Mouse (Mus musculus) MEL (cell line): ENCODE results near the gene Klk15. TPM values are rescaled to one million over a fixed set of nuclear protein-coding genes. Genes with fewer than 3 reads are reported as not detected.

Source experiments
- DNase-seq: peaks from one replicate; pipeline ENCODE4 v3.0.0; 2011; ENCODE audit warnings: low read depth, low spot score
- H3K27ac ChIP-seq: 2 replicates; pipeline ENCODE4 v1.5.1; 2012; ENCODE audit warnings: low read depth, mild to moderate bottlenecking, control low read depth, low read length, moderate library complexity; ENCODE audit not compliant: control insufficient read depth
- H3K27me3 ChIP-seq, 2 experiments: fragments of 150-350 bp in 1 of 2; sonication (generic) in 1 of 2; 2 replicates each; pipeline ENCODE4 v1.6.1; 2012; ENCODE audit warnings: low read length in 2 of 2, mild to moderate bottlenecking in 2 of 2, improper control_type of control experiment in 1 of 2, moderate library complexity in 1 of 2; ENCODE audit not compliant: insufficient read depth in 2 of 2, control insufficient read depth in 1 of 2
- H3K36me3 ChIP-seq, 2 experiments: 2 replicates each; pipeline ENCODE4 v1.6.1; 2012 to 2014; ENCODE audit warnings: low read length in 2 of 2, improper control_type of control experiment in 1 of 2, inconsistent platforms in 1 of 2, mild to moderate bottlenecking in 1 of 2; ENCODE audit not compliant: insufficient read depth in 2 of 2, control insufficient read depth in 1 of 2
- H3K4me1 ChIP-seq, 2 experiments: fragments of 150-350 bp in 1 of 2; sonication (generic) in 1 of 2; 2 replicates each; pipeline ENCODE4 v1.6.1; 2012; ENCODE audit warnings: low read length in 2 of 2, improper control_type of control experiment in 1 of 2, mild to moderate bottlenecking in 1 of 2; ENCODE audit not compliant: insufficient read depth in 2 of 2, control insufficient read depth in 1 of 2
- H3K4me3 ChIP-seq, 2 experiments: fragments of 150-350 bp in 1 of 2; sonication (generic) in 1 of 2; 2 replicates each; pipeline ENCODE4 v1.5.1; 2012; ENCODE audit warnings: low read depth in 2 of 2, low read length in 2 of 2, mild to moderate bottlenecking in 2 of 2, moderate library complexity in 2 of 2, control low read depth in 1 of 2, improper control_type of control experiment in 1 of 2; ENCODE audit not compliant: control insufficient read depth in 1 of 2, insufficient read depth in 1 of 2
- H3K79me2 ChIP-seq: 2 replicates; pipeline ENCODE4 v1.6.1; 2012; ENCODE audit warnings: mild to moderate bottlenecking, low read length, moderate library complexity; ENCODE audit not compliant: control insufficient read depth, poor library complexity, insufficient read depth
- H3K9ac ChIP-seq: 2 replicates; pipeline ENCODE4 v1.6.1; 2012; ENCODE audit warnings: low read depth, mild to moderate bottlenecking, control low read depth, low read length, moderate library complexity; ENCODE audit not compliant: control insufficient read depth, poor library complexity, severe bottlenecking
- H3K9me3 ChIP-seq: fragments of 150-350 bp; sonication (generic); replicated peaks from 2 replicates; pipeline ENCODE4 v1.6.1; 2012; ENCODE audit warnings: mild to moderate bottlenecking, low read length, improper control_type of control experiment, moderate library complexity; ENCODE audit not compliant: insufficient read depth
- BHLHE40 ChIP-seq: IDR thresholded peaks from 2 replicates; pipeline ENCODE4 v1.6.1; 2012; ENCODE audit warnings: low read depth, mild to moderate bottlenecking, inconsistent platforms, low read length, improper control_type of control experiment, borderline replicate concordance
- CTCF ChIP-seq, 3 experiments: IDR thresholded peaks in 2 of 3; conservative IDR thresholded peaks in 1 of 3; 2 replicates each; pipeline ENCODE4 v1.5.1; 2011 to 2012; ENCODE audit warnings: low read length in 3 of 3, low read depth in 2 of 3, mild to moderate bottlenecking in 2 of 3, improper control_type of control experiment in 1 of 3, inconsistent platforms in 1 of 3, mixed read lengths in 1 of 3, moderate library complexity in 1 of 3; ENCODE audit not compliant: control insufficient read depth in 1 of 3, insufficient read depth in 1 of 3, poor library complexity in 1 of 3, severe bottlenecking in 1 of 3
- E2F4 ChIP-seq: IDR thresholded peaks from 2 replicates; pipeline ENCODE4 v1.6.1; 2011; ENCODE audit warnings: low read depth, low read length, improper control_type of control experiment, borderline replicate concordance
- ELF1 ChIP-seq: IDR thresholded peaks from 2 replicates; pipeline ENCODE4 v1.6.1; 2014; ENCODE audit warnings: low read depth, mild to moderate bottlenecking, inconsistent platforms, low read length, improper control_type of control experiment, moderate library complexity
- EP300 ChIP-seq, 2 experiments: IDR thresholded peaks; 2 replicates each; pipeline ENCODE4 v1.6.1; 2011; ENCODE audit warnings: improper control_type of control experiment in 2 of 2, low read length in 2 of 2, low read depth in 1 of 2, mild to moderate bottlenecking in 1 of 2
- GABPA ChIP-seq: IDR thresholded peaks from 2 replicates; pipeline ENCODE4 v1.6.1; 2012; ENCODE audit warnings: low read depth, mild to moderate bottlenecking, inconsistent platforms, low read length, improper control_type of control experiment, moderate library complexity
- HCFC1 ChIP-seq: IDR thresholded peaks from 2 replicates; pipeline ENCODE4 v1.6.1; 2012; ENCODE audit warnings: low read depth, mild to moderate bottlenecking, inconsistent platforms, low read length, improper control_type of control experiment, moderate library complexity
- KAT2A ChIP-seq: conservative IDR thresholded peaks from 2 replicates; pipeline ENCODE4 v1.6.1; 2012; ENCODE audit warnings: low read depth, low read length, improper control_type of control experiment, inconsistent platforms
- MAFK ChIP-seq: IDR thresholded peaks from 2 replicates; pipeline ENCODE4 v1.6.1; 2011; ENCODE audit warnings: low read depth, mild to moderate bottlenecking, low read length, improper control_type of control experiment, borderline replicate concordance
- MXI1 ChIP-seq: IDR thresholded peaks from 2 replicates; pipeline ENCODE4 v1.6.1; 2011; ENCODE audit warnings: mild to moderate bottlenecking, low read depth, low read length, improper control_type of control experiment
- NRF1 ChIP-seq: IDR thresholded peaks from 2 replicates; pipeline ENCODE4 v1.6.1; 2014; ENCODE audit warnings: low read depth, mild to moderate bottlenecking, inconsistent platforms, low read length, improper control_type of control experiment, moderate library complexity; ENCODE audit not compliant: poor library complexity, insufficient read depth, severe bottlenecking
- POLR2AphosphoS2 ChIP-seq: IDR thresholded peaks from 2 replicates; pipeline ENCODE4 v1.6.1; 2011; ENCODE audit warnings: low read length, improper control_type of control experiment
- RAD21 ChIP-seq: IDR thresholded peaks from 2 replicates; pipeline ENCODE4 v1.6.1; 2011; ENCODE audit warnings: mild to moderate bottlenecking, low read depth, low read length, improper control_type of control experiment
- RCOR1 ChIP-seq: IDR thresholded peaks from 2 replicates; pipeline ENCODE4 v1.6.1; 2012; ENCODE audit warnings: low read depth, mild to moderate bottlenecking, inconsistent platforms, low read length, improper control_type of control experiment
- SMC3 ChIP-seq: IDR thresholded peaks from 2 replicates; pipeline ENCODE4 v1.6.1; 2011; ENCODE audit warnings: low read depth, low read length, improper control_type of control experiment
- TBP ChIP-seq: IDR thresholded peaks from 2 replicates; pipeline ENCODE4 v1.8.0; 2011; ENCODE audit warnings: low read depth, low read length, improper control_type of control experiment
- TCF12 ChIP-seq: IDR thresholded peaks from 2 replicates; pipeline ENCODE4 v1.6.1; 2014; ENCODE audit warnings: low read depth, mild to moderate bottlenecking, inconsistent platforms, low read length, improper control_type of control experiment, moderate library complexity
- USF2 ChIP-seq, 2 experiments: IDR thresholded peaks; 2 replicates each; pipeline ENCODE4 v1.6.1; 2011 to 2012; ENCODE audit warnings: improper control_type of control experiment in 2 of 2, low read length in 2 of 2, borderline replicate concordance in 1 of 2, inconsistent platforms in 1 of 2, low read depth in 1 of 2, mild to moderate bottlenecking in 1 of 2; ENCODE audit not compliant: insufficient read depth in 1 of 2
- ZMIZ1 ChIP-seq: IDR thresholded peaks from 2 replicates; pipeline ENCODE4 v1.6.1; 2012; ENCODE audit warnings: low read depth, mild to moderate bottlenecking, inconsistent platforms, low read length, improper control_type of control experiment, moderate library complexity
- ZNF384 ChIP-seq: IDR thresholded peaks from 2 replicates; pipeline ENCODE4 v1.6.1; 2012; ENCODE audit warnings: low read depth, mild to moderate bottlenecking, inconsistent platforms, low read length, improper control_type of control experiment
- polyA plus RNA-seq, 2 experiments: library from polyadenylated mRNA; stranded (reverse) in 1 of 2; unstranded in 1 of 2; fragments of >175 nt in 1 of 2; fragments of >200 nt in 1 of 2; gene quantifications; 2 replicates each; pipeline versions ENCODE4 v1.2.1 to v1.2.4; 2012; ENCODE audit warnings: low replicate concordance in 2 of 2, low read depth in 1 of 2; ENCODE audit not compliant: insufficient read length in 2 of 2, insufficient read depth in 1 of 2, missing spikeins in 1 of 2
- total RNA-seq: library from RNA; depleted of rRNA; stranded (reverse); fragments of 300-350 nt; gene quantifications from 2 replicates; pipeline ENCODE4 v1.2.3, GENCODE M21; 2012

Klk15 gene
- total and polyA plus RNA-seq, 3 experiments: not detected

DNA sequence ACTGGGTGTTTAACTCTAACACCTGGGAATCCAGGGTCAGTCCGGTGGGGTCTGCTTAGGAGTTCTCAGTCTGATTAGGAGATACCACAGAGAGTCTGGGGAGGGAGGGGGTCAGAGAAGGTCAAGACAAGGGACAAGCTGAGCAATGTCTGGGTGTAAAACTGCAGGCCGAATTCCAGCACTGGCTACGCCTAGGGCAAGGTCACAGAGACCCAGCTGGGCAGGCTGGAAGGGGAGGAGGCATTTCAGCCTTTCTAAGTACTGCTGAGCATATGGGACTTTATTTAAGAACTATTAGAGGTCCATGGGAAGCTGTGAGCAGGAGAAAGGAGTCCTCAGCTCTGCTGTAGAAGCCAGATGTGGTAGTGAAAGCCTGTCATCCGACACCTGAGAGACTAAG lies 1.2 kb upstream of the Klk15 start:
- Histone ChIP-seq H3K4me3 (no peak overlapping the region), H3K9ac (no peak overlapping the region), H3K9me3 (no peaks in the 10 kb centered on the region), H3K4me1 (no peaks in the 10 kb centered on the region), H3K27me3 (no peaks in the 10 kb centered on the region), H3K27ac (no peak overlapping the region), H3K36me3 (no peaks in the 10 kb centered on the region), H3K79me2 (no peaks in the 10 kb centered on the region)
- no peak for DNase-seq
- TF ChIP-seq MXI1: no peak
- TF ChIP-seq RAD21: no peak
- no peak for TF ChIP-seq GABPA
- TF ChIP-seq E2F4: no peak
- no peak for TF ChIP-seq ZNF384
- no peak for TF ChIP-seq ELF1
- no peak for TF ChIP-seq TCF12
- no peak for TF ChIP-seq SMC3
- TF ChIP-seq USF2 (IDR thresholded peaks at IDR 0.05; ENCODE audit: borderline replicate concordance in 1 of 2, insufficient read depth in 1 of 2, low read depth in 1 of 2, low read length in 2 of 2): no peak

DNA sequence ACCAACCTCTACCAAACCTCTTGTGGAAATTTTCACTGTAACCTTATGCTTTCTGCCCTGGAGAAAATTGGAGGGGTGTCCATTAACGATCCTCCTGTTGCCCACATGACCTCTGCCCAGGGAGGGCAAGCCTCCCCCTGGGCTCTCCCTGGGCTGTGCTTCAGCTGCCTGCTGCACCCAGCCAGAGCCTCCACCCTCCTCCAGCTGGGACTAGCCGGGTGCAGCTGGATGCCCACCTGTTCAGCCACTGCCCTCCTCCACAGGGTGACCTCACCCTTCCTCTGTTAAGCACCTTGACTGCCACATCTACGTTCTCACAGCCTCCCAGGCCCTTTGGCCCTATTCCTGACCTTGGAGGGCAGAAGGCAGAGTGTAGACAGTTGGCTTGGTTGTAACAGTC lies 1.2 kb downstream of the Klk15 start:
- no peak for DNase-seq
- Histone ChIP-seq H3K36me3 (no peaks in the 10 kb centered on the region), H3K4me1 (no peaks in the 10 kb centered on the region), H3K79me2 (no peaks in the 10 kb centered on the region), H3K27me3 (no peaks in the 10 kb centered on the region), H3K4me3 (no peak overlapping the region), H3K9ac (no peak overlapping the region), H3K9me3 (no peaks in the 10 kb centered on the region), H3K27ac (no peak overlapping the region)
- TF ChIP-seq TBP: no peak
- TF ChIP-seq GABPA: no peak
- TF ChIP-seq RCOR1: no peak
- TF ChIP-seq BHLHE40: no peak
- TF ChIP-seq MAFK: no peak
- no peak for TF ChIP-seq CTCF (IDR thresholded peaks at IDR 0.05 in 2 of 3, conservative IDR thresholded peaks at IDR 0.05 in 1 of 3; ENCODE audit: control insufficient read depth in 1 of 3, insufficient read depth in 1 of 3, low read depth in 2 of 3, low read length in 3 of 3, poor library complexity in 1 of 3, severe bottlenecking in 1 of 3)
- TF ChIP-seq NRF1: no peak
- TF ChIP-seq HCFC1: no peak
- no peak for TF ChIP-seq POLR2AphosphoS2
- TF ChIP-seq KAT2A: no peak
- no peak for TF ChIP-seq EP300 (IDR thresholded peaks at IDR 0.05; ENCODE audit: low read depth in 1 of 2, low read length in 2 of 2)
- no peak for TF ChIP-seq ZMIZ1
- TF ChIP-seq ZNF384: no peak
- TF ChIP-seq E2F4: no peak
